Mouse (Mus musculus) testis, adult 2 months (tissue): ENCODE measurements around the gene Mphosph6. TPM values are rescaled to one million over a fixed set of nuclear protein-coding genes. Genes with fewer than 3 reads are reported as not detected.

Experiments used
- H3K27ac ChIP-seq: fragments of 200-500 bp; 2 replicates; pipeline ENCODE4 v1.5.1; 2012; ENCODE audit warnings: low read depth, low read length; ENCODE audit not compliant: control insufficient read depth, insufficient read depth
- H3K27me3 ChIP-seq: fragments of 200-500 bp; 2 replicates; pipeline ENCODE4 v1.6.1; 2012; ENCODE audit warnings: mild to moderate bottlenecking, low read length, moderate library complexity; ENCODE audit not compliant: control insufficient read depth, insufficient read depth
- H3K36me3 ChIP-seq: fragments of 200-500 bp; 2 replicates; pipeline ENCODE4 v1.6.1; 2012; ENCODE audit warnings: mild to moderate bottlenecking, low read length; ENCODE audit not compliant: control insufficient read depth, insufficient read depth
- H3K4me1 ChIP-seq: fragments of 200-500 bp; 2 replicates; pipeline ENCODE4 v1.6.1; 2012; ENCODE audit warnings: low read length; ENCODE audit not compliant: control insufficient read depth, insufficient read depth
- H3K4me3 ChIP-seq: fragments of 200-500 bp; 2 replicates; pipeline ENCODE4 v1.5.1; 2012; ENCODE audit warnings: low read depth, mild to moderate bottlenecking, low read length, moderate library complexity, mixed read lengths; ENCODE audit not compliant: control insufficient read depth
- CTCF ChIP-seq: fragments of 200-500 bp; IDR thresholded peaks from 2 replicates; pipeline ENCODE4 v1.5.1; 2012; ENCODE audit warnings: low read depth, mild to moderate bottlenecking, inconsistent platforms, low read length, moderate library complexity; ENCODE audit not compliant: control insufficient read depth, insufficient read depth, insufficient replicate concordance
- POLR2A ChIP-seq: fragments of 200-500 bp; IDR thresholded peaks from 2 replicates; pipeline ENCODE4 v1.6.1; 2012; ENCODE audit warnings: low read depth, mild to moderate bottlenecking, inconsistent platforms, low read length, moderate library complexity; ENCODE audit not compliant: control insufficient read depth
- polyA plus RNA-seq: library from polyadenylated mRNA; depleted of rRNA; stranded (reverse); fragments of >200 nt; gene quantifications from 2 replicates; pipeline ENCODE4 v1.2.3, GENCODE M21; 2012

Gene Mphosph6
- polyA plus RNA-seq, 1 experiment = 7.0 TPM

GRCm38 (mm10) chr8:117798066-117798465 is 3.7 kb downstream of the Mphosph6 start:
- Histone ChIP-seq H3K27ac (no peak overlapping the region), H3K27me3 (no peaks in the 10 kb centered on the region), H3K36me3 (peaks cover 2% of the 10 kb centered on the region; the same call in 1 of the 2 replicates), H3K4me3 (no peak overlapping the region), H3K4me1 (peaks cover 5% of the 10 kb centered on the region)
- TF ChIP-seq POLR2A (no peak), CTCF (no peak)

GRCm38 (mm10) chr8:117796464-117796863 is 5.3 kb downstream of the Mphosph6 start:
- Histone ChIP-seq H3K4me1 (no peaks in the 10 kb centered on the region), H3K4me3 (no peak overlapping the region), H3K36me3 (peaks cover 2% of the 10 kb centered on the region; the same call in 1 of the 2 replicates), H3K27me3 (no peaks in the 10 kb centered on the region), H3K27ac (no peak overlapping the region)
- no peak for TF ChIP-seq CTCF

- TF ChIP-seq CTCF = no peak
- TF ChIP-seq POLR2A = no peak
- Histone ChIP-seq H3K27me3 (no peaks in the 10 kb centered on the region), H3K36me3 (peaks cover 2% of the 10 kb centered on the region; the same call in 1 of the 2 replicates)
These were observed 7.2 kb downstream of the Mphosph6 start for GRCm38 (mm10) chr8:117794581-117794980.

GRCm38 (mm10) chr8:117792616-117793144 is 9.1 kb downstream of the Mphosph6 start:
- no peaks in the 10 kb centered on the region for H3K4me1 ChIP-seq
- no peak overlapping the region for H3K27ac ChIP-seq
- TF ChIP-seq POLR2A (no peak), CTCF (no peak)
- H3K36me3 ChIP-seq = peaks cover 2% of the 10 kb centered on the region; the same call in 1 of the 2 replicates
- no peak overlapping the region for H3K4me3 ChIP-seq
- no peaks in the 10 kb centered on the region for H3K27me3 ChIP-seq

More at GRCm38 (mm10) chr8:117794581-117794980, 7.2 kb downstream of the Mphosph6 start:
- Histone ChIP-seq H3K27ac (no peak overlapping the region), H3K4me1 (no peaks in the 10 kb centered on the region), H3K4me3 (no peak overlapping the region)

GRCm38 (mm10) chr8:117786428-117786827 is 15.3 kb downstream of the Mphosph6 start:
- Histone ChIP-seq H3K27ac (no peak overlapping the region), H3K27me3 (no peaks in the 10 kb centered on the region), H3K4me1 (no peaks in the 10 kb centered on the region), H3K36me3 (no peaks in the 10 kb centered on the region), H3K4me3 (no peak overlapping the region)
- no peak for TF ChIP-seq POLR2A
- no peak for TF ChIP-seq CTCF

GRCm38 (mm10) chr8:117783021-117783420 is 18.7 kb downstream of the Mphosph6 start:
- Histone ChIP-seq H3K27ac (no peak overlapping the region), H3K4me3 (no peak overlapping the region), H3K36me3 (no peaks in the 10 kb centered on the region), H3K27me3 (no peaks in the 10 kb centered on the region), H3K4me1 (no peaks in the 10 kb centered on the region)
- TF ChIP-seq POLR2A (no peak), CTCF (no peak)

GRCm38 (mm10) chr8:117781375-117782129 is 20.2 kb downstream of the Mphosph6 start:
- Histone ChIP-seq H3K27ac (no peak overlapping the region), H3K36me3 (no peaks in the 10 kb centered on the region)

More at GRCm38 (mm10) chr8:117781375-117782129, 20.2 kb downstream of the Mphosph6 start:
- H3K4me3 ChIP-seq = no peak overlapping the region
- H3K4me1 ChIP-seq = no peaks in the 10 kb centered on the region
- no peaks in the 10 kb centered on the region for H3K27me3 ChIP-seq
- TF ChIP-seq POLR2A (no peak), CTCF (no peak)
